Mouse (Mus musculus) myocyte (in vitro differentiated cells): Measurements from ENCODE around the gene Ipcef1.

Experiments used
- CEBPB ChIP-seq: IDR thresholded peaks from 2 replicates; pipeline ENCODE4 v1.6.1; 2011; ENCODE audit warnings: mild to moderate bottlenecking, moderate library complexity; ENCODE audit not compliant: poor library complexity, insufficient read depth, severe bottlenecking
- E2F4 ChIP-seq: IDR thresholded peaks from one replicate; pipeline ENCODE4 v1.6.1; 2011; ENCODE audit warnings: mild to moderate bottlenecking, control low read depth, moderate library complexity; ENCODE audit not compliant: insufficient read depth
- MAX ChIP-seq: IDR thresholded peaks from one replicate; pipeline ENCODE4 v1.6.1; 2011; ENCODE audit warnings: low read depth, mild to moderate bottlenecking, control low read depth
- MYOD1 ChIP-seq, 3 experiments: IDR thresholded peaks; one replicate each; pipeline ENCODE4 v1.6.1; 2011; ENCODE audit warnings: control low read depth in 2 of 3, low read depth in 2 of 3, mild to moderate bottlenecking in 2 of 3, moderate library complexity in 1 of 3; ENCODE audit not compliant: insufficient read length in 2 of 3, control insufficient read depth in 1 of 3
- MYOG ChIP-seq, 3 experiments: IDR thresholded peaks; one replicate each; pipeline ENCODE4 v1.6.1; 2011; ENCODE audit warnings: control low read depth in 2 of 3, low read depth in 2 of 3, mild to moderate bottlenecking in 2 of 3; ENCODE audit not compliant: insufficient read length in 2 of 3, control insufficient read depth in 1 of 3, insufficient read depth in 1 of 3
- POLR2A ChIP-seq: IDR thresholded peaks from one replicate; pipeline ENCODE4 v1.6.1; 2011; ENCODE audit warnings: low read depth, mild to moderate bottlenecking, control low read depth, moderate library complexity; ENCODE audit not compliant: insufficient read length
- POLR2AphosphoS2 ChIP-seq: IDR thresholded peaks from one replicate; pipeline ENCODE4 v1.6.1; 2011; ENCODE audit warnings: low read depth, control low read depth; ENCODE audit not compliant: insufficient read length
- REST ChIP-seq: IDR thresholded peaks from one replicate; pipeline ENCODE4 v1.6.1; 2011; ENCODE audit warnings: mild to moderate bottlenecking, control low read depth, moderate library complexity; ENCODE audit not compliant: insufficient read depth, insufficient read length
- TCF12 ChIP-seq: IDR thresholded peaks from one replicate; pipeline ENCODE4 v1.6.1; 2011; ENCODE audit warnings: mild to moderate bottlenecking, control low read depth; ENCODE audit not compliant: poor library complexity, insufficient read depth, severe bottlenecking

DNA sequence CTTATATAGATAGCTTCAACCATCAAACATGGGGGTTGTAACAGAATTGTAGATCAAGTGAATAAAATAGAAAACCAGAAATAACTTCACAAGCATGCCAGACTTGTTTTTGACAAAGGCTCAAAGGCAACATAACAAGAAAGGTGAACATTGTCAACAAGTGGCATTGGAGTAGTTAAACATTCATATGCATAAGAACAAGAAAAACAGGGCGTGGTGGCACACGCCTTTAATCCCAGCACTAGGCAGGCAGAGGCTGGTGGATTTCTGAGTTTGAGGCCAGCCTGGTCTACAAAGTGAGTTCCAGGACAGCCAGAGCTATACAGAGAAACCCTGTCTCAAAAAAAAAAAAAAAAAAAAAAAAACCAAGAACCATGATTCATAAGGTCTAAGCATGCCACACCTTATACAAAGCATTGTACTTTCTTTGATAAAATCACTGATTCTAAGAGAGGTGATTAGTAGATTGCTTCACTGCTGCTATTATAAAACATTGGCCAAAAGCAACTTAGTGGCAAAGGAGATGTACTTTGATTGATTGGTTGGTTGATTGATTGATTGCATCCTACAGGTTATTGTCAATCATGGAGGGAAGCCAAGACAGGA, 173.9 kb downstream of the Ipcef1 start:
- TF ChIP-seq POLR2A, result no peak
- no peak for TF ChIP-seq POLR2AphosphoS2
- TF ChIP-seq TCF12, result no peak
- no peak for TF ChIP-seq MAX
- no peak for TF ChIP-seq MYOG (IDR thresholded peaks at IDR 0.05; ENCODE audit: control insufficient read depth in 1 of 3, insufficient read depth in 1 of 3, insufficient read length in 2 of 3, low read depth in 2 of 3)
- TF ChIP-seq MYOD1 (IDR thresholded peaks at IDR 0.05; ENCODE audit: control insufficient read depth in 1 of 3, insufficient read length in 2 of 3, low read depth in 2 of 3), result no peak
- no peak for TF ChIP-seq E2F4
- no peak for TF ChIP-seq CEBPB
- no peak for TF ChIP-seq REST
